Mouse (Mus musculus): ENCODE data around the gene Olfr849. TPM values are rescaled to one million over a fixed set of nuclear protein-coding genes. Genes with fewer than 3 reads are reported as not detected.

Gene Olfr849
- not detected for polyA plus RNA-seq (2014; fragmentation: Illumina TruSeq; extraction: RNeasy Lipid Tissue Mini Kit (QIAGEN cat#74804); ENCODE audit: low replicate concordance)

DNA sequence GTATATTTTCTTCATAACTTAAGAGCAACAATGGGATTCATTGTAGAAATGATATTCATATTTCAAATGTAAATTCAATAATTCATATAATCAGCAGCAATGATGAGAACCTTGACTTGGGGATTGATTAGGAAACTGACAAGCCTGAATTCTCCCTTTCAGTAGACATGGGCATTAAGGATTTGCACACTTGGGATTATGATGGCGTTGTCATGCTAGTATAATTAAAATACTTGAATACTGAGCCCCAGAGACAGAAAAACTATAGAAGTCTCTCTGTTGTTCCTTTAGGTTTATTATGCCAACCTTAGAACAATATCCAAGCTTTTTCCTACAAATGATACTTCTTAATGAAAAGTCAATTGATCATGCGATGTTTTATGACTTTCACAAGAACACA is at the start of gene Olfr849:
TSS of gene Olfr849 (plus strand) at position 301 of the 400 bp plus-strand sequence.

DNA sequence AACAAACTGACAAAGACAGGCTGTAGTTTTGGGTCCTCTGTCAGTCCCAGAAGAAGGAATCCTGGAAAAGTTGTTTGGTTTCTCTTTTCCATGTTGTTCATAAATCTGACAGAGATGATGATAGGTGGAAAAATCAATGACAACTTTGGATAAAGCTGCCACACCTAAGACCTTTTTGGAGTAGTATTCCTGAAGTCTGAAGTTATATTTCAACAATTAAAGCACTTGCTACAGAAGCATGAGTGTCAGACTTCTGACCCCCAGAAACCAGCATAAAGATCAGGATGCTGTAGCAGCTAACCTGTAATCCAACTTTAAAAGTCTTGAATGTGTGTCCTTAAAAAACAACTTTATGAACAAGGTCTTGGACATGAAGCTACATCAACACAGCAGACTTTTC is 38.1 kb downstream of the Olfr849 start, which contains the start of gene Olfr850:
TSS of gene Olfr850 (minus strand) at position 101 of the 400 bp plus-strand sequence.

DNA sequence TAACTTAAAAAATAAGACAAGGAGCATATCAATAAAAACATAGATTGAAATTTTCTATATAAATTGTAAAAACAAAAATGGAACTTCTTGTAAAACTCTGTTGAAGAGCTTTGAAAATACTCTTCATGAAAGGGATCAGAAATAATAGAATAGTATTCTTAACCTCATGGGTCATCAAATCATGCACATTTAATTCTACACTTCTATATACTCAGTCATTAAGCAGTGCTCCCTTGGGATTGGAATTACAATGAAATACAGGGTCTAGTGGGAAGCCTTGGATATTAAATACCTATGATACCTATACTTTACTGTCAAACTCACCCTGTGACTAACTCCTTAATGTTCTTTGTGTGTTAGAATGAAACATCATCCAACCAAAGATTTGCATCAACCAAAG is 52.9 kb downstream of the Olfr849 start, which contains the start of gene Olfr851:
TSS of gene Olfr851 (plus strand) at position 301 of the 400 bp plus-strand sequence.

Other genes starting within 250 kb of the Olfr849 start
- gene Olfr843, start 188.3 kb upstream of the Olfr849 start, polyA plus RNA-seq (2014; fragmentation: Illumina TruSeq; extraction: RNeasy Lipid Tissue Mini Kit (QIAGEN cat#74804); ENCODE audit: low replicate concordance): not detected
- not detected for gene Olfr844, start 123.9 kb upstream of the Olfr849 start, polyA plus RNA-seq (2014; fragmentation: Illumina TruSeq; extraction: RNeasy Lipid Tissue Mini Kit (QIAGEN cat#74804); ENCODE audit: low replicate concordance)
- gene Olfr845, start 103.8 kb upstream of the Olfr849 start, polyA plus RNA-seq (2014; fragmentation: Illumina TruSeq; extraction: RNeasy Lipid Tissue Mini Kit (QIAGEN cat#74804); ENCODE audit: low replicate concordance): not detected
- not detected for gene Olfr846, start 76.3 kb upstream of the Olfr849 start, polyA plus RNA-seq (2014; fragmentation: Illumina TruSeq; extraction: RNeasy Lipid Tissue Mini Kit (QIAGEN cat#74804); ENCODE audit: low replicate concordance)
- gene Olfr847, start 61.6 kb upstream of the Olfr849 start, polyA plus RNA-seq (2014; fragmentation: Illumina TruSeq; extraction: RNeasy Lipid Tissue Mini Kit (QIAGEN cat#74804); ENCODE audit: low replicate concordance): not detected
- not detected for gene Olfr850, start 38.0 kb downstream of the Olfr849 start, polyA plus RNA-seq (2014; fragmentation: Illumina TruSeq; extraction: RNeasy Lipid Tissue Mini Kit (QIAGEN cat#74804); ENCODE audit: low replicate concordance)
- not detected for gene Olfr851, start 53.0 kb downstream of the Olfr849 start, polyA plus RNA-seq (2014; fragmentation: Illumina TruSeq; extraction: RNeasy Lipid Tissue Mini Kit (QIAGEN cat#74804); ENCODE audit: low replicate concordance)
- gene Olfr853, start 100.8 kb downstream of the Olfr849 start, polyA plus RNA-seq (2014; fragmentation: Illumina TruSeq; extraction: RNeasy Lipid Tissue Mini Kit (QIAGEN cat#74804); ENCODE audit: low replicate concordance): not detected
- gene Olfr854, start 127.1 kb downstream of the Olfr849 start, polyA plus RNA-seq (2014; fragmentation: Illumina TruSeq; extraction: RNeasy Lipid Tissue Mini Kit (QIAGEN cat#74804); ENCODE audit: low replicate concordance): not detected
- not detected for gene Olfr855, start 142.4 kb downstream of the Olfr849 start, polyA plus RNA-seq (2014; fragmentation: Illumina TruSeq; extraction: RNeasy Lipid Tissue Mini Kit (QIAGEN cat#74804); ENCODE audit: low replicate concordance)
- 33.4 TPM for gene Zfp317, start 181.8 kb downstream of the Olfr849 start, polyA plus RNA-seq (2014; fragmentation: Illumina TruSeq; extraction: RNeasy Lipid Tissue Mini Kit (QIAGEN cat#74804); ENCODE audit: low replicate concordance)